Mouse (Mus musculus): ENCODE measurements around the gene Zswim5. TPM values are rescaled to one million over a fixed set of nuclear protein-coding genes. Genes with fewer than 3 reads are reported as not detected.

Zswim5 gene
- polyA plus RNA-seq, 1 experiment = 2.6 TPM

DNA sequence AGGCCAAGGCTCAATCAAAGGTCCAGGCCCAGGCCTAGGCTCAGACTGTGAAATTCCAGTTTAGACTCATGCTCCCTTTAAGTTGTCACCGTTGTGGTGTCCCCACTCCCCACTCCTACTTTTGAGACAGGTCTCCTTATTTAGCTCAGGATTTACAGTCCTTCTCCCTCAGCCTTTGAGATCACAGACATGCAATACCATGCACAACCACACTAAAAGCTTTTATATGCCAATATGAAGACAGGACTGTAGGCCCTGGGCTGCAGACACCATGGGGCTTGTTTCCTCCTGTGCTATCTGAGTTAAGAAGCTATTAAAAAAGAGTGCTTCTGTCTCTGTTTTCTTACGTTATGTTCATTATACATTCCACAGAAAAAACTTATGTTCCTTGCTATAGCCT, 140.6 kb downstream of the Zswim5 start:
- 90% methylated on average over 2 of the region's 2 CpGs for WGBS
- H3K4me3 ChIP-seq (replicated peaks; ENCODE audit: extremely low read depth, low read depth, low read length) = no peak overlapping the region
- H3K4me1 ChIP-seq (ENCODE audit: control insufficient read depth, insufficient read depth, low read length) = no peaks in the 10 kb centered on the region; the same call in 1 of the 2 replicates
- TF ChIP-seq CTCF (IDR thresholded peaks at IDR 0.05; ENCODE audit: insufficient read depth, low read length) = no peak
- no peak for TF ChIP-seq POLR2A (IDR thresholded peaks at IDR 0.05; ENCODE audit: borderline replicate concordance, extremely low read depth, low read depth, low read length)
- DNase-seq = no peak

DNA sequence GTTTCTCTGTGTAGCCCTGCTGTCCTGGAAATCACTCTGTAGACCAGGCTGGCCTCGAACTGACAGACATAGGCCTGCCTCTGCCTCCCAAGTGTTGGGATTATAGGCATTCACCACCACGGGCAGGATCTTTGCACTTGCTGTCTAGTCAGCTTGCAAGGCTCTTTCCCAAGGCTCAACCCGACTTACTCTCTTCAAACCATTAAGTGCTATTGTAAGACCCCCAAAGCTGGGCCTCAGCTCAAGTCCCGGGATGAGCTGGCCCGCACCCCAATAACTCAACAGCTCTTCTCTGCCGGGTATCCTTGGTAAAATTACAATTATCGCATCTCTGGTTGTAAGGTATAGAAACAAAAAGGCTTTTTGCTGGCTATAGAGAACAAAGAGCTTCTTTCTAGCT, 141.2 kb downstream of the Zswim5 start:
- H3K4me3 ChIP-seq (replicated peaks; ENCODE audit: extremely low read depth, low read depth, low read length) = no peak overlapping the region

DNA sequence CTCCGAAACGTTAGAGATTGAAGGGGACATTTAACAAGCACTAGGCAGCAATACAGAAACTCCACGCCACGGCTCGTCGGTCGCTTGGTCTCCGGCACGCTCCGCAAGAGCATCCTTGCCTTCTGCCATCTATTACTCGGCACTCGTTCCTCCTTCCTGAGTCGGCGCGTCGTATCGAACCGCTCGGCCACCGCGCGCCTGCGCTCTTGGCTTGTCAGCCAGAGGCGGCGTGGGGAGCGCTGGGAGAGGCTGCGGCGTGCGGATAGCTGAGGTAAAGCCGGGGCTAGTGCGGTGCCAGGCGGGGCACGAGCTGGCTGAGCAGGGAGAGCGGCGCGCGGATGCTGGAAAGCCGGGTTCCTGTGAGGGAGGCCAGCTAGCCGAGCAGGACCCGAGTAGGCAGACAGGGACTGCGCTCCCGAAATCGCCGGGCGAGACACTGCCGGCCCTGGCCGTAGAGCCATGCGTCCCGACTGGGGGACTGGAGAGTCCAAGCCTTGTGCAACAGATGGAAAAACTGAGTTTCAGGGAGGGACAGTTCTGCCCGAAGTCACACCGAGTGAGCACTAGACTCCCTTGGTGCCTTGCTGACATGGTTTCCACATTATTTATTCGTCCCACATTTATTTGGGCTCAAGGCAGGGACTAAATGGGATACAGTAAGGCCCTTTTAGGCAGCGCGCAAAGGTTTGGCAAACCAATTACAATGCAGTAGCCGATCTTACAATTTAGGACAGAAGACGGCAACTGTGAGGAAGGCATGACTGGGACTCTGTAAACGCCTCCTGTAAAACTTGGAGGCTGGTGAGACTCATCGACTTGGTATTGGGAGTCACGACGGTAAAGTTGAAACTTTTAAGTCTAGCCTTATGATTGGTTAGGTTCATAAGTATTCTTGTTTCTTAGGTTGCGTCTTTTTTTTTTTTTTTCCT, 142.3 kb downstream of the Zswim5 start, which contains the start of gene Eif2b3:
Eif2b3 (plus strand) TSS at position 197 of the 929 bp plus-strand sequence.
- Histone ChIP-seq H3K4me3 (replicated peaks; ENCODE audit: extremely low read depth, low read depth, low read length) (peak within 1 kb of the TSS; percentile 77), H3K4me1 (ENCODE audit: control insufficient read depth, insufficient read depth, low read length) (no peaks in the 10 kb centered on the region; the same call in 1 of the 2 replicates)
- no peak for TF ChIP-seq CTCF (IDR thresholded peaks at IDR 0.05; ENCODE audit: insufficient read depth, low read length)
- peak; percentile 66; the same call in 1 of the 2 replicates for TF ChIP-seq POLR2A (IDR thresholded peaks at IDR 0.05; ENCODE audit: borderline replicate concordance, extremely low read depth, low read depth, low read length)
- WGBS = under 1% methylated on average over 61 of the region's 61 CpGs
- peak; percentile 82 for DNase-seq

More for the DNA sequence above, 141.2 kb downstream of the Zswim5 start:
- no peak for DNase-seq
- TF ChIP-seq CTCF (IDR thresholded peaks at IDR 0.05; ENCODE audit: insufficient read depth, low read length) = no peak
- TF ChIP-seq POLR2A (IDR thresholded peaks at IDR 0.05; ENCODE audit: borderline replicate concordance, extremely low read depth, low read depth, low read length) = no peak
- whole genome bisulfite sequencing = 91% methylated on average over 7 of the region's 7 CpGs
- H3K4me1 ChIP-seq (ENCODE audit: control insufficient read depth, insufficient read depth, low read length) = no peaks in the 10 kb centered on the region; the same call in 1 of the 2 replicates

DNA sequence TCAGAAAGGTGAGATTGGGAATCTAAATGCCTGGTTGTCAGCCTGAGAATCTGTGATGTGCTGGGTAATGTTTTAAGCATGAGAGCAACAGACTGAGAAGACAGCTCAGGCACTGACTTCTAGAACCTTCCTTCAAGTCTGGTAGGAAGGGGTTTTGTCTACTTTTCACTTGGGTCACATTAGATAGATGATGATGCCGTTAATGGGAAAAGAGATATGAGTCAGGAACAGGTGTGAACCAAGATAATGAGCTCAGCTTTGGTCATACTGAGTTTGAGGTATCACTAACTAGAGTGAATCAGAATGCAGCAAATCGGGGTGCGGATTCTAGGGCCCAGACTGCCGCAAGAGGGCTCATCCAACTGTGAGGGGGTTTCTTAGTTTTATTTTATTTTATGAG, 146.3 kb downstream of the Zswim5 start:
- DNase-seq = no peak
- H3K4me3 ChIP-seq (replicated peaks; ENCODE audit: extremely low read depth, low read depth, low read length) = no peak overlapping the region
- no peak for TF ChIP-seq CTCF (IDR thresholded peaks at IDR 0.05; ENCODE audit: insufficient read depth, low read length)
- TF ChIP-seq POLR2A (IDR thresholded peaks at IDR 0.05; ENCODE audit: borderline replicate concordance, extremely low read depth, low read depth, low read length) = no peak
- H3K4me1 ChIP-seq (ENCODE audit: control insufficient read depth, insufficient read depth, low read length) = no peaks in the 10 kb centered on the region; the same call in 1 of the 2 replicates
- 95% methylated on average over 4 of the region's 4 CpGs for WGBS

DNA sequence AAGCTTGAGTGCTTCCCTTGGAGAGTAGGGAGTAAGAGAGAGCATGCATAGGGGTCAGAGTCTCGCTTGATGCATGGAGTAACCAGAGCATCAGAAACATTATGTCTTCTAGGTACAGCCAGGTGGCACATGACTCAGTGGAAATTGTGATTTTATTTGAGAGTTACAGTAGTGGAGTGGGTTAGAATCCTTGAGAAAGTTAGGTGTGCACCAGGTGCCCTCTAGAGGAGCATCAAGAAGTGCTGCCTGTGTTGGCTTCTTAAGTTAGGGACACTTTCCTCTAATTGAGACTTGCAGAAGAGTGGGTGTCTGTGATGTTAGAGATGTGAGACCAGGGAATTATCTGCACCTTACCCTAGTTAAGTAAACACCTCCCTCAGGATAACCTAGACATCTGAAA, 153.9 kb downstream of the Zswim5 start:
- no peak for DNase-seq
- H3K4me1 ChIP-seq (ENCODE audit: control insufficient read depth, insufficient read depth, low read length) = no peaks in the 10 kb centered on the region
- 92% methylated on average over 1 of the region's 1 CpGs for WGBS
- TF ChIP-seq CTCF (IDR thresholded peaks at IDR 0.05; ENCODE audit: insufficient read depth, low read length) = no peak
- no peak for TF ChIP-seq POLR2A (IDR thresholded peaks at IDR 0.05; ENCODE audit: borderline replicate concordance, extremely low read depth, low read depth, low read length)
- H3K4me3 ChIP-seq (replicated peaks; ENCODE audit: extremely low read depth, low read depth, low read length) = no peak overlapping the region

Other genes with a start within 250 kb of the Zswim5 start
- 1.3 and 2.4 TPM in 2 replicates for gene Nasp, start 249.4 kb upstream of the Zswim5 start, polyA plus RNA-seq (2012; rRNA removed)
- gene Akr1a1, start 225.7 kb upstream of the Zswim5 start, polyA plus RNA-seq (2012; rRNA removed) = 536 and 669 TPM in 2 replicates
- 58.4 and 179 TPM in 2 replicates for gene Prdx1, start 191.8 kb upstream of the Zswim5 start, polyA plus RNA-seq (2012; rRNA removed)
- 6.6 and 8.0 TPM in 2 replicates for gene Mmachc, start 169.0 kb upstream of the Zswim5 start, polyA plus RNA-seq (2012; rRNA removed)
- 23.9 and 27.4 TPM in 2 replicates for gene Ccdc163, start 168.9 kb upstream of the Zswim5 start, polyA plus RNA-seq (2012; rRNA removed)
- gene Tesk2, start 156.4 kb upstream of the Zswim5 start, polyA plus RNA-seq (2012; rRNA removed) = 2.0 and 2.3 TPM in 2 replicates
- 17.4 and 22.1 TPM in 2 replicates for gene Toe1, start 69.7 kb upstream of the Zswim5 start, polyA plus RNA-seq (2012; rRNA removed)
- 7.5 and 7.6 TPM in 2 replicates for gene Mutyh, start 69.7 kb upstream of the Zswim5 start, polyA plus RNA-seq (2012; rRNA removed)
- gene Hpdl, start 55.7 kb upstream of the Zswim5 start, polyA plus RNA-seq (2012; rRNA removed) = 0.53 and 0.69 TPM in 2 replicates
- 42.1 and 56.1 TPM in 2 replicates for gene Urod, start 117.0 kb downstream of the Zswim5 start, polyA plus RNA-seq (2012; rRNA removed)
- 66.3 and 69.1 TPM in 2 replicates for gene Hectd3, start 117.9 kb downstream of the Zswim5 start, polyA plus RNA-seq (2012; rRNA removed)
- 4.3 and 6.1 TPM in 2 replicates for gene Eif2b3, start 142.0 kb downstream of the Zswim5 start, polyA plus RNA-seq (2012; rRNA removed)
- 8.3 and 8.8 TPM in 2 replicates for gene Ptch2, start 218.7 kb downstream of the Zswim5 start, polyA plus RNA-seq (2012; rRNA removed)
- gene Btbd19, start 248.3 kb downstream of the Zswim5 start, polyA plus RNA-seq (2012; rRNA removed) = 12.1 and 13.7 TPM in 2 replicates
- gene Tctex1d4, start 249.4 kb downstream of the Zswim5 start, polyA plus RNA-seq (2012; rRNA removed) = 58.9 and 61.4 TPM in 2 replicates

Data from lung, adult 2 months (tissue).